Comparison of ENCODE assay signal across 10 mouse cellular contexts in genomic region chr13:95788631-95789376, GRCm38 (mm10).
DNase-seq lines count a peak whose midpoint lies in the region; ATAC-seq and TF ChIP-seq lines count a peak whose summit lies in the region.
"Had no signal": no experiment of that assay in that cellular context is flagged by ENCODE, and none has a peak within 500 bp of the region (broad histone marks: within the 10 kb centered on the region; RNA-seq: fewer than 3 reads in every experiment).

No protein-coding gene starts in this region.

- peaks cover 13% of the 10 kb centered on the region; the same call in 1 of the 2 replicates for H3K4me1 ChIP-seq in kidney, adult 2 months (ENCODE audit: control insufficient read depth, insufficient read depth, low read length)
- H3K4me1 ChIP-seq in kidney, embryonic 14.5 days (ENCODE audit: control insufficient read depth, insufficient read depth, low read length) = peaks cover 11% of the 10 kb centered on the region; the same call in 1 of the 2 replicates
- H3K4me1 ChIP-seq: neural tube, embryonic 15.5 days had no signal

- TF ChIP-seq POLR2A in kidney, adult 2 months (IDR thresholded peaks at IDR 0.05; ENCODE audit: low read depth, low read length) = no peak

- no peak overlapping the region for H3K4me3 ChIP-seq in kidney, adult 2 months (ENCODE audit: insufficient read depth, low read depth, low read length)
- no peak overlapping the region for H3K4me3 ChIP-seq in kidney, embryonic 14.5 days (ENCODE audit: low read length)
- H3K4me3 ChIP-seq: neural tube, embryonic 15.5 days had no signal

- no peak overlapping the region for H3K4me2 ChIP-seq in kidney, embryonic 14.5 days (replicated peaks; ENCODE audit: low read depth, low read length)
- H3K4me2 ChIP-seq: neural tube, embryonic 15.5 days had no signal

- H3K27me3 ChIP-seq in kidney, adult 2 months (replicated peaks; ENCODE audit: control insufficient read depth, insufficient read depth, low read length) = no peaks in the 10 kb centered on the region
- no peaks in the 10 kb centered on the region; the same call in 1 of the 2 replicates for H3K27me3 ChIP-seq in kidney, embryonic 14.5 days (ENCODE audit: control insufficient read depth, insufficient read depth, low read length)
- H3K27me3 ChIP-seq: neural tube, embryonic 15.5 days had no signal

- H3K27ac ChIP-seq in kidney, adult 2 months (ENCODE audit: insufficient read depth, low read depth, low read length) = no peak overlapping the region
- no peak overlapping the region for H3K27ac ChIP-seq in kidney, embryonic 14.5 days (ENCODE audit: low read depth, low read length)
- H3K27ac ChIP-seq: neural tube, embryonic 15.5 days had no signal

- no peaks in the 10 kb centered on the region for H3K36me3 ChIP-seq in kidney, adult 2 months (ENCODE audit: control insufficient read depth, insufficient read depth, low read length)
- H3K36me3 ChIP-seq in kidney, embryonic 14.5 days (ENCODE audit: control insufficient read depth, insufficient read depth, low read length) = no peaks in the 10 kb centered on the region
- H3K36me3 ChIP-seq: neural tube, embryonic 15.5 days had no signal

- peak; percentile 50 for DNase-seq in kidney, adult 2 months
- peak; percentile 60 for DNase-seq in right cerebral cortex, adult 18-20 months
- no peak for DNase-seq in right cerebral cortex, postnatal 4 days
- peak; percentile 51 for DNase-seq in large intestine, adult 2 months (ENCODE audit: low read depth, low spot score)
- peak; percentile 31 for DNase-seq in right cerebral cortex, postnatal 25 days
- no peak for DNase-seq in ovary, postnatal 14 days (ENCODE audit: low spot score)
- no peak for DNase-seq in urinary bladder, adult 2 months (ENCODE audit: low spot score)
- DNase-seq: thymus, postnatal 4 days had no signal

- ATAC-seq in kidney, embryonic 14.5 days (ENCODE audit: low FRiP score, low TSS enrichment) = no peak

- WGBS in kidney, adult 2 months = 35% methylated on average over 10 of the region's 10 CpGs
- WGBS in kidney, embryonic 14.5 days = 45% methylated on average over 10 of the region's 10 CpGs
- WGBS in large intestine, adult 2 months = 23% methylated on average over 10 of the region's 10 CpGs

- no peak overlapping the region for H3K9ac ChIP-seq in kidney, embryonic 14.5 days (ENCODE audit: low read depth, low read length)
- H3K9ac ChIP-seq: neural tube, embryonic 15.5 days had no signal

- H3K9me3 ChIP-seq in kidney, embryonic 14.5 days (ENCODE audit: control insufficient read depth, low read length) = no peaks in the 10 kb centered on the region
- H3K9me3 ChIP-seq: neural tube, embryonic 15.5 days had no signal

- TF ChIP-seq CTCF in kidney, adult 2 months (conservative IDR thresholded peaks at IDR 0.05; ENCODE audit: insufficient read depth, insufficient read length, low read depth, low read length) = no peak

Comparison
In these comparisons a context has a peak if more than half of its experiments do, and no peak if none do; other contexts are left out.
1. DNase-seq: peak in kidney, adult 2 months (single experiment), right cerebral cortex, adult 18-20 months (single experiment), large intestine, adult 2 months (single experiment) and right cerebral cortex, postnatal 25 days (single experiment); none in right cerebral cortex, postnatal 4 days (single experiment), ovary, postnatal 14 days (single experiment) and urinary bladder, adult 2 months (single experiment).